Mouse (Mus musculus) kidney, adult 2 months (tissue): ENCODE data around the gene Eif5b. TPM values are rescaled to one million over a fixed set of nuclear protein-coding genes. Genes with fewer than 3 reads are reported as not detected.

Experiments used
- DNase-seq: peaks from one replicate; pipeline ENCODE4 v3.0.0; 2021
- H3K27ac ChIP-seq: fragments of 200-500 bp; 2 replicates; pipeline ENCODE4 v1.5.1; 2012; ENCODE audit warnings: low read depth, low read length, control low read depth, inconsistent platforms; ENCODE audit not compliant: insufficient read depth
- H3K27me3 ChIP-seq: fragments of 200-500 bp; replicated peaks from 2 replicates; pipeline ENCODE4 v1.6.1; 2012; ENCODE audit warnings: mild to moderate bottlenecking, moderate library complexity, low read length, inconsistent platforms; ENCODE audit not compliant: control insufficient read depth, insufficient read depth
- H3K36me3 ChIP-seq: fragments of 200-500 bp; 2 replicates; pipeline ENCODE4 v1.6.1; 2012; ENCODE audit warnings: mild to moderate bottlenecking, moderate library complexity, low read length, inconsistent platforms; ENCODE audit not compliant: control insufficient read depth, insufficient read depth
- H3K4me1 ChIP-seq: fragments of 200-500 bp; 2 replicates; pipeline ENCODE4 v1.6.1; 2011; ENCODE audit warnings: low read length; ENCODE audit not compliant: control insufficient read depth, insufficient read depth
- H3K4me3 ChIP-seq: fragments of 200-500 bp; 2 replicates; pipeline ENCODE4 v1.5.1; 2011; ENCODE audit warnings: mild to moderate bottlenecking, low read depth, low read length, control low read depth; ENCODE audit not compliant: insufficient read depth
- CTCF ChIP-seq: fragments of 200-500 bp; conservative IDR thresholded peaks from 2 replicates; pipeline ENCODE4 v1.5.1; 2011; ENCODE audit warnings: low read depth, mild to moderate bottlenecking, control low read depth, low read length, moderate library complexity, mixed read lengths; ENCODE audit not compliant: insufficient read depth, insufficient read length
- POLR2A ChIP-seq: fragments of 200-500 bp; IDR thresholded peaks from one replicate; pipeline ENCODE4 v1.6.1; 2011; ENCODE audit warnings: low read depth, low read length, control low read depth
- WGBS: fragments of 180-500 bp; shearing (Covaris S2); methylation state at CpG from one replicate; pipeline ENCODE4 v1.1.7; 2018; 5-methylcytosine and 5-hydroxymethylcytosine counted together
- polyA plus RNA-seq: library from polyadenylated mRNA; depleted of rRNA; stranded (reverse); fragments of >200 nt; gene quantifications from 2 replicates; pipeline ENCODE4 v1.2.3, GENCODE M21; 2012

Gene Eif5b
- polyA plus RNA-seq, 1 experiment = 7.1 TPM

GRCm38 (mm10) chr1:37987856-37988255 is 10.0 kb upstream of the Eif5b start:
- peaks cover 7% of the 10 kb centered on the region; the same call in 1 of the 2 replicates for H3K36me3 ChIP-seq
- H3K4me1 ChIP-seq = no peaks in the 10 kb centered on the region
- no peak for DNase-seq
- no peak overlapping the region for H3K4me3 ChIP-seq
- H3K27me3 ChIP-seq = no peaks in the 10 kb centered on the region
- no peak overlapping the region for H3K27ac ChIP-seq
- TF ChIP-seq POLR2A = no peak
- TF ChIP-seq CTCF = no peak
- WGBS = 87% methylated on average over 5 of the region's 5 CpGs

- DNase-seq = no peak
- H3K4me1 ChIP-seq = peaks cover 3% of the 10 kb centered on the region; the same call in 1 of the 2 replicates
- peak overlapping the region; percentile 67 for H3K4me3 ChIP-seq
- 38% methylated on average over 3 of the region's 3 CpGs for WGBS
- H3K27me3 ChIP-seq = no peaks in the 10 kb centered on the region
- TF ChIP-seq CTCF (no peak), POLR2A (no peak)
- peaks cover 4% of the 10 kb centered on the region; the same call in 1 of the 2 replicates for H3K36me3 ChIP-seq
- H3K27ac ChIP-seq = no peak overlapping the region
Observed at GRCm38 (mm10) chr1:37996226-37996625, 1.6 kb upstream of the Eif5b start.

GRCm38 (mm10) chr1:37996877-37997484 is 829 bp upstream of the Eif5b start:
- Histone ChIP-seq H3K27ac (peak overlapping the region; percentile 94), H3K27me3 (no peaks in the 10 kb centered on the region), H3K36me3 (peaks cover 2% of the 10 kb centered on the region; the same call in 1 of the 2 replicates), H3K4me3 (peak overlapping the region; percentile 93), H3K4me1 (peaks cover 3% of the 10 kb centered on the region; the same call in 1 of the 2 replicates)
- peak; percentile 100 for DNase-seq
- no peak for TF ChIP-seq CTCF
- TF ChIP-seq POLR2A = no peak
- WGBS = 1% methylated on average over 42 of the region's 42 CpGs

- peak; percentile 37 for DNase-seq
- H3K27ac ChIP-seq = 0 out of 2 replicates have a peak overlapping the region, but pooled peaks have one; percentile 30
Observed at GRCm38 (mm10) chr1:37998371-37999199, 775 bp downstream of the Eif5b start.

GRCm38 (mm10) chr1:37999552-37999951 is 1.7 kb downstream of the Eif5b start:
- Histone ChIP-seq H3K4me1 (peaks cover 3% of the 10 kb centered on the region; the same call in 1 of the 2 replicates), H3K27ac (no peak overlapping the region), H3K27me3 (no peaks in the 10 kb centered on the region), H3K36me3 (no peaks in the 10 kb centered on the region), H3K4me3 (no peak overlapping the region)
- WGBS = 59% methylated on average over 3 of the region's 3 CpGs
- no peak for DNase-seq
- TF ChIP-seq CTCF (no peak), POLR2A (no peak)

More at GRCm38 (mm10) chr1:37998371-37999199, 775 bp downstream of the Eif5b start:
- Histone ChIP-seq H3K4me3 (peak overlapping the region; percentile 93), H3K27me3 (no peaks in the 10 kb centered on the region), H3K36me3 (peaks cover 2% of the 10 kb centered on the region; the same call in 1 of the 2 replicates), H3K4me1 (peaks cover 3% of the 10 kb centered on the region; the same call in 1 of the 2 replicates)
- 2% methylated on average over 47 of the region's 47 CpGs for WGBS
- TF ChIP-seq CTCF (no peak), POLR2A (no peak)

- no peak for DNase-seq
- TF ChIP-seq CTCF (no peak), POLR2A (no peak)
- H3K4me1 ChIP-seq = peaks cover 3% of the 10 kb centered on the region; the same call in 1 of the 2 replicates
- 94% methylated on average over 8 of the region's 8 CpGs for WGBS
- no peak overlapping the region for H3K27ac ChIP-seq
- H3K4me3 ChIP-seq = no peak overlapping the region
- no peaks in the 10 kb centered on the region for H3K27me3 ChIP-seq
- H3K36me3 ChIP-seq = no peaks in the 10 kb centered on the region
Observed at GRCm38 (mm10) chr1:38000844-38001243, 3.0 kb downstream of the Eif5b start.

GRCm38 (mm10) chr1:38001956-38002355 is 4.1 kb downstream of the Eif5b start:
- Histone ChIP-seq H3K27ac (no peak overlapping the region), H3K4me3 (no peak overlapping the region), H3K36me3 (no peaks in the 10 kb centered on the region), H3K27me3 (no peaks in the 10 kb centered on the region), H3K4me1 (peaks cover 3% of the 10 kb centered on the region; the same call in 1 of the 2 replicates)
- TF ChIP-seq POLR2A (no peak), CTCF (no peak)
- no peak for DNase-seq
- 93% methylated on average over 9 of the region's 9 CpGs for WGBS
